Mouse (Mus musculus) heart, embryonic 14.5 days (tissue): Measurements from ENCODE around the gene Esrp2. TPM values are rescaled to one million over a fixed set of nuclear protein-coding genes. Genes with fewer than 3 reads are reported as not detected.

ENCODE experiments used
- ATAC-seq: fragments of 200-750 bp; cut with Nextera tagmentation; 2 replicates; pipeline ENCODE4 v1.8.0; 2017; ENCODE audit warnings: low read depth, moderate TSS enrichment; ENCODE audit not compliant: insufficient number of reproducible peaks, insufficient read depth, low FRiP score
- H3K27ac ChIP-seq, 2 experiments: fragments of 200-500 bp in 1 of 2; fragments of 300-500 bp in 1 of 2; sonication (generic) in 1 of 2; replicated peaks in 1 of 2; 2 replicates each; pipeline ENCODE4 v1.5.1; 2012 to 2014; ENCODE audit warnings: low read depth in 2 of 2, low read length in 2 of 2, control low read depth in 1 of 2, mild to moderate bottlenecking in 1 of 2, mixed read lengths in 1 of 2; ENCODE audit not compliant: control insufficient read depth in 1 of 2, insufficient read depth in 1 of 2
- H3K27me3 ChIP-seq: fragments of 300-500 bp; sonication (generic); 2 replicates; pipeline ENCODE4 v1.6.1; 2014; ENCODE audit warnings: mild to moderate bottlenecking, low read length, control low read depth; ENCODE audit not compliant: control insufficient read depth, insufficient read depth
- H3K36me3 ChIP-seq: fragments of 300-500 bp; sonication (generic); 2 replicates; pipeline ENCODE4 v1.6.1; 2014; ENCODE audit warnings: mild to moderate bottlenecking, control low read depth, low read length, mixed read lengths; ENCODE audit not compliant: control insufficient read depth, insufficient read depth
- H3K4me1 ChIP-seq, 2 experiments: fragments of 200-500 bp in 1 of 2; fragments of 300-500 bp in 1 of 2; sonication (generic) in 1 of 2; 2 replicates each; pipeline ENCODE4 v1.6.1; 2012 to 2014; ENCODE audit warnings: low read length in 2 of 2, control low read depth in 1 of 2, mixed read lengths in 1 of 2; ENCODE audit not compliant: control insufficient read depth in 2 of 2, insufficient read depth in 2 of 2
- H3K4me2 ChIP-seq: fragments of 300-500 bp; sonication (generic); 2 replicates; pipeline ENCODE4 v1.6.1; 2014; ENCODE audit warnings: mild to moderate bottlenecking, low read length
- H3K4me3 ChIP-seq, 2 experiments: fragments of 200-500 bp in 1 of 2; fragments of 300-500 bp in 1 of 2; sonication (generic) in 1 of 2; 2 replicates each; pipeline ENCODE4 v1.5.1; 2012 to 2014; ENCODE audit warnings: low read length in 2 of 2, mild to moderate bottlenecking in 2 of 2, control low read depth in 1 of 2, low read depth in 1 of 2, moderate library complexity in 1 of 2; ENCODE audit not compliant: control insufficient read depth in 1 of 2, insufficient read depth in 1 of 2
- H3K9ac ChIP-seq: fragments of 300-500 bp; sonication (generic); 2 replicates; pipeline ENCODE4 v1.6.1; 2014; ENCODE audit warnings: mild to moderate bottlenecking, low read length
- H3K9me3 ChIP-seq: fragments of 300-500 bp; sonication (generic); 2 replicates; pipeline ENCODE4 v1.6.1; 2016; ENCODE audit warnings: low read length, control low read depth; ENCODE audit not compliant: control insufficient read depth
- WGBS: fragments of 180-500 bp; shearing (Covaris S2); extraction: QIAGEN DNeasy Blood & Tissue Kit; methylation state at CpG from one replicate; pipeline ENCODE4 v1.1.7; 2014; 5-methylcytosine and 5-hydroxymethylcytosine counted together
- polyA plus RNA-seq: library from polyadenylated mRNA; unstranded; fragments of >200 nt; fragmentation: Nextera tagmentation; extraction: Ambion mirVana; gene quantifications from 2 replicates; pipeline ENCODE4 v1.2.1, GENCODE M21; 2014

The Esrp2 gene
- polyA plus RNA-seq, 1 experiment from 2014 or later, result 0.55 TPM

- Histone ChIP-seq H3K27me3 (peaks cover 20% of the 10 kb centered on the region), H3K4me1 (peaks cover 0 to 2% of the 10 kb centered on the region in 2 experiments; a peak in 1 of 4 replicates), H3K27ac (no peak overlapping the region), H3K9me3 (no peaks in the 10 kb centered on the region), H3K4me3 (no peak overlapping the region), H3K4me2 (no peak overlapping the region), H3K36me3 (peaks cover 52% of the 10 kb centered on the region), H3K9ac (no peak overlapping the region)
- ATAC-seq, result no peak
- 89% methylated on average over 2 of the region's 2 CpGs for WGBS
These were observed 6.3 kb downstream of the Esrp2 start for GRCm38 (mm10) chr8:106130505-106130904.

- Histone ChIP-seq H3K9me3 (no peaks in the 10 kb centered on the region), H3K4me2 (no peak overlapping the region), H3K27me3 (peaks cover 15% of the 10 kb centered on the region), H3K27ac (no peak overlapping the region), H3K36me3 (peaks cover 52% of the 10 kb centered on the region), H3K4me3 (no peak overlapping the region), H3K9ac (no peak overlapping the region), H3K4me1 (no peaks in the 10 kb centered on the region)
- WGBS, result 80% methylated on average over 2 of the region's 2 CpGs
- no peak for ATAC-seq
These were observed 6.8 kb downstream of the Esrp2 start for GRCm38 (mm10) chr8:106129997-106130396.

GRCm38 (mm10) chr8:106129232-106129930 is 7.4 kb downstream of the Esrp2 start:
- H3K9me3 ChIP-seq, result no peaks in the 10 kb centered on the region
- H3K4me1 ChIP-seq, result no peaks in the 10 kb centered on the region
- ATAC-seq, result no peak
- H3K9ac ChIP-seq, result no peak overlapping the region
- no peak overlapping the region for H3K4me2 ChIP-seq
- H3K4me3 ChIP-seq, result no peak overlapping the region
- H3K27ac ChIP-seq, result no peak overlapping the region
- peaks cover 52% of the 10 kb centered on the region for H3K36me3 ChIP-seq
- peaks cover 9% of the 10 kb centered on the region for H3K27me3 ChIP-seq

- Histone ChIP-seq H3K36me3 (peaks cover 55% of the 10 kb centered on the region), H3K4me1 (no peaks in the 10 kb centered on the region), H3K9ac (no peak overlapping the region), H3K27ac (no peak overlapping the region), H3K27me3 (no peaks in the 10 kb centered on the region), H3K9me3 (no peaks in the 10 kb centered on the region), H3K4me2 (no peak overlapping the region), H3K4me3 (no peak overlapping the region)
- WGBS, result 88% methylated on average over 10 of the region's 10 CpGs
- no peak for ATAC-seq
These were observed 8.8 kb downstream of the Esrp2 start for GRCm38 (mm10) chr8:106127882-106128410.

GRCm38 (mm10) chr8:106127054-106127453 is 9.7 kb downstream of the Esrp2 start:
- 76% methylated on average over 3 of the region's 3 CpGs for WGBS
- no peaks in the 10 kb centered on the region for H3K9me3 ChIP-seq
- no peak for ATAC-seq

GRCm38 (mm10) chr8:106126055-106126454 is 10.7 kb downstream of the Esrp2 start:
- Histone ChIP-seq H3K27ac (no peak overlapping the region), H3K4me2 (no peak overlapping the region), H3K36me3 (peaks cover 46% of the 10 kb centered on the region), H3K27me3 (no peaks in the 10 kb centered on the region), H3K9ac (no peak overlapping the region), H3K4me3 (no peak overlapping the region), H3K4me1 (no peaks in the 10 kb centered on the region), H3K9me3 (no peaks in the 10 kb centered on the region)
- WGBS, result 82% methylated on average over 1 of the region's 1 CpGs
- ATAC-seq, result no peak

More at GRCm38 (mm10) chr8:106127054-106127453, 9.7 kb downstream of the Esrp2 start:
- Histone ChIP-seq H3K4me1 (no peaks in the 10 kb centered on the region), H3K4me3 (no peak overlapping the region), H3K4me2 (no peak overlapping the region), H3K36me3 (peaks cover 48% of the 10 kb centered on the region), H3K27me3 (no peaks in the 10 kb centered on the region), H3K9ac (no peak overlapping the region), H3K27ac (no peak overlapping the region)

- no peaks in the 10 kb centered on the region for H3K27me3 ChIP-seq
- H3K9me3 ChIP-seq, result no peaks in the 10 kb centered on the region
- H3K4me1 ChIP-seq, result no peaks in the 10 kb centered on the region
- H3K4me2 ChIP-seq, result no peak overlapping the region
- WGBS, result 93% methylated on average over 3 of the region's 3 CpGs
- ATAC-seq, result no peak
- H3K9ac ChIP-seq, result no peak overlapping the region
- H3K4me3 ChIP-seq, result no peak overlapping the region
- H3K36me3 ChIP-seq, result peaks cover 39% of the 10 kb centered on the region
- H3K27ac ChIP-seq, result no peak overlapping the region
These were observed 13.3 kb downstream of the Esrp2 start for GRCm38 (mm10) chr8:106123443-106123842.

GRCm38 (mm10) chr8:106115897-106116296 is 20.9 kb downstream of the Esrp2 start:
- Histone ChIP-seq H3K9ac (no peak overlapping the region), H3K27me3 (no peaks in the 10 kb centered on the region), H3K36me3 (peaks cover 32% of the 10 kb centered on the region), H3K4me2 (no peak overlapping the region), H3K4me3 (no peak overlapping the region), H3K27ac (no peak overlapping the region), H3K4me1 (0 out of 4 replicates have a peak, but pooled peaks cover 2 to 3% of the 10 kb centered on the region in 2 experiments), H3K9me3 (no peaks in the 10 kb centered on the region)
- no peak for ATAC-seq
- 94% methylated on average over 3 of the region's 3 CpGs for WGBS
